Comparison of ENCODE assay signal across 8 mouse cellular contexts in the genomic region with DNA sequence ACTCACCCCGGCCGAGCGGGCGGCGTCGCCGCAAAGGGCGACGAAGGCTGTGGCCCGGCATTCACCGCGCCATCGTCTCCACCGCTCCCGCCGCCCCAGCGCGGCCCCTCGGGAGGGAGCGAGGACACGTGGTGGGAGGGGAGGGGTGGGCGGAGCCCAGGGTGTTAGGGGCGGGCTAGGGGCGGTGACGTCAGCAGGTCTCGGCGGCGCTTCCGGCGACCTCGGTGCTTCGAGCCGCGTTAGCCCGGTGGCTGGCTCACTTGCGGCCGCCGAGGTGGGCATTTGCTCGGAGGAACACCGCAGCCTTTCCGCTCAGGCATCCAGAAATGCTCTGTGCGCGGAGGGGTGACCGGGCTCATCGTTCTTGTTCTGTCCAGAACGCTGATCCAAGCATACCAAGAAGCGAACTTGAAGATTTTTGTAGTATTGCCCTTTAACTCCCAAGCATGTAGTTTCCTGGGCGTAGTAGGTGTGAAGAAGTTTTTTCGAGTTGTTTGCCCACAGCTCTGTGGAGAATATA. TPM values are rescaled to one million over a fixed set of nuclear protein-coding genes. Genes with fewer than 3 reads are reported as not detected.
DNase-seq lines count a peak whose midpoint lies in the region; ATAC-seq lines count a peak whose summit lies in the region.

A gene (minus strand): TSS at position 163 of the 520 bp plus-strand sequence.

- no peaks in the 10 kb centered on the region for H3K27me3 ChIP-seq in hindbrain, embryonic 12.5 days

- peak within 1 kb of the TSS; percentile 94 for H3K9ac ChIP-seq in hindbrain, embryonic 12.5 days

- H3K9me3 ChIP-seq in hindbrain, embryonic 12.5 days (replicated peaks): peaks cover 11% of the 10 kb centered on the region

- H3K4me3 ChIP-seq in hindbrain, embryonic 12.5 days: peak within 1 kb of the TSS; percentile 74

- peak; percentile 90 for DNase-seq in NIH3T3 (ENCODE audit: low read depth)
- DNase-seq in cerebellum, adult 8-10 months: peak; percentile 73
- peak; percentile 62 to 67 for DNase-seq in layer of hippocampus, postnatal 25 days (ENCODE audit: extremely low spot score in 1 of 2, low spot score in 1 of 2)
- DNase-seq in lung, postnatal 4 days: peak; percentile 83 to 85
- peak; percentile 89 for DNase-seq in retina, postnatal 7 days (ENCODE audit: low read depth, low spot score)
- DNase-seq in urinary bladder, adult 18-20 months (ENCODE audit: low spot score in 2 of 2): peak; percentile 50 to 59

- ATAC-seq in frontal cortex, adult (ENCODE audit: low TSS enrichment): peak; percentile 89
- peak; percentile 94 for ATAC-seq in hindbrain, embryonic 12.5 days (ENCODE audit: low FRiP score)

- 9% methylated on average over 29 of the region's 49 CpGs for WGBS in hindbrain, embryonic 12.5 days

- peak within 1 kb of the TSS; percentile 74 for H3K27ac ChIP-seq in hindbrain, embryonic 12.5 days

- H3K36me3 ChIP-seq in hindbrain, embryonic 12.5 days: peaks cover 31% of the 10 kb centered on the region

- H3K4me2 ChIP-seq in hindbrain, embryonic 12.5 days (replicated peaks): peak within 1 kb of the TSS; percentile 80

- H3K4me1 ChIP-seq in hindbrain, embryonic 12.5 days: peaks cover 13% of the 10 kb centered on the region

RNA-seq across cellular contexts. Expression of the gene that starts here (rescaled TPM):
- 45.3 and 50.3 TPM in 2 replicates for polyA plus RNA-seq in hindbrain, embryonic 12.5 days (2016; fragmentation: Nextera tagmentation; extraction: Ambion mirVana)
- total RNA-seq in layer of hippocampus, postnatal 25 days (2021): 10 to 100 TPM; 28.2 to 31.9 TPM

Comparison
In these comparisons a context has a peak if more than half of its experiments do, and no peak if none do; other contexts are left out.
1. Peak in every context shown above with its lines: DNase-seq, ATAC-seq, H3K4me3 ChIP-seq and H3K27ac ChIP-seq.